Mouse (Mus musculus): Measurements from ENCODE around the gene Pnliprp2. TPM values are rescaled to one million over a fixed set of nuclear protein-coding genes. Genes with fewer than 3 reads are reported as not detected.
A peak's percentile ranks its signal among the peaks of the same experiment; 100 is the strongest.

Pnliprp2 gene
- polyA plus RNA-seq, 1 experiment: 0.90 TPM

DNA sequence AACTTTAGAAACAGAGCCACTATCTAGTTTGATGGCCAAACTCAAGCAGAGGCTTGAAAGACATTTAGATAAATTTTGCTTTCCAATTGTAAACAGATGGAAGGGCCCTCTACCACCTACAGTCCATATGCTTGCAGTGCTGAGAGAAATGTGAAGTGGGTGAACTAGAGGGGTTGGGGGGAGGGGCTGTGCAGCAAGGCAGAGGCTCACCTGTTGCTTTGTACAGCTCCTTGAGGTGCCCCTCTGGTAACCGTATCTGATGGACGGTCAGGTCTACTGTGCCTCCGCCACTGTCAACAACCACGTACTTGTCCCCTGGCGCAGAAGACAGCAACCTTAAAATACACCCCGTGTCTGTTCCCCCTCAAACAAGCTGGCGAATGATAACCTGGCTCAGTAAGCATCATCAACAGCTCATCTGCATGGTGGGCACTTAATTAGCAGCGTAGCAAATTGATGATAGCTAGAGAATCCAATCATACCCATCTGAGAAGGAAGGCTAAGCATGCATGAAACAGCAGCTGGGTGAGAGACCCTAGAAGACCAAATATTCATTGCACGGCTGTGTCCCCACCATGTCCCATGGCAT is 45.8 kb downstream of the Pnliprp2 start:
- TF ChIP-seq POLR2A (IDR thresholded peaks at IDR 0.05; ENCODE audit: insufficient read depth, low read length) (no peak), EP300 (IDR thresholded peaks at IDR 0.05; ENCODE audit: insufficient read depth, low read depth, low read length) (no peak), CTCF (IDR thresholded peaks at IDR 0.05; ENCODE audit: low read depth, low read length) (no peak)
- no peak overlapping the region for H3K9ac ChIP-seq (ENCODE audit: low read depth, poor library complexity, severe bottlenecking)
- no peaks in the 10 kb centered on the region for H3K9me3 ChIP-seq (replicated peaks; ENCODE audit: control insufficient read depth, insufficient read depth, low read length, poor library complexity, severe bottlenecking)
- no peaks in the 10 kb centered on the region for H3K4me1 ChIP-seq (ENCODE audit: control insufficient read depth, insufficient read depth, low read length)
- no peaks in the 10 kb centered on the region for H3K27me3 ChIP-seq (ENCODE audit: control insufficient read depth, insufficient read depth, low read length, poor library complexity, severe bottlenecking)
- no peak overlapping the region for H3K4me3 ChIP-seq (ENCODE audit: low read depth, low read length)
- no peaks in the 10 kb centered on the region for H3K36me3 ChIP-seq (ENCODE audit: control insufficient read depth, insufficient read depth, low read length, poor library complexity, severe bottlenecking)
- no peak overlapping the region for H3K27ac ChIP-seq (ENCODE audit: insufficient read depth, low read length)

DNA sequence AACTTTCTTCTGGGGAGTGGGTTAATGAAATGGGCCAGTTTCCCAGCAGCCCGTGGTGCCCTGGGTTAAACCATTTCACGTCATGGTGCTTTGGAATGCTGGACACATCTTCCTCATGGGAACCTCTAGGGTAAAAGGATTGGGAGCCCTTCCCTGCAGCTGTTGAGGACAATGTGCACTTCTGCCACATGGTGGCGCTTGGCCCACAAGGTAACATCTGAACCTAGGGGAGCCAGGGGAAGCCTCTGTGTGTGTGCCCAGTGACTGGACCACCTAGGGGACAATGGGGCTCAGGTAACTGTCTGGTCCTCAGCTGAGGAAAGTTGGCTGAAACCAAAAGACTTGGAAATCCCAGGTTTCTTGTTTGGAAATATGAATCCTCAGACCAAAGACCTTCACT is 46.8 kb downstream of the Pnliprp2 start:
- H3K27me3 ChIP-seq (ENCODE audit: control insufficient read depth, insufficient read depth, low read length, poor library complexity, severe bottlenecking): no peaks in the 10 kb centered on the region
- H3K9ac ChIP-seq (ENCODE audit: low read depth, poor library complexity, severe bottlenecking): no peak overlapping the region
- no peak overlapping the region for H3K27ac ChIP-seq (ENCODE audit: insufficient read depth, low read length)
- H3K9me3 ChIP-seq (replicated peaks; ENCODE audit: control insufficient read depth, insufficient read depth, low read length, poor library complexity, severe bottlenecking): no peaks in the 10 kb centered on the region
- no peak overlapping the region for H3K4me3 ChIP-seq (ENCODE audit: low read depth, low read length)
- H3K4me1 ChIP-seq (ENCODE audit: control insufficient read depth, insufficient read depth, low read length): no peaks in the 10 kb centered on the region
- no peaks in the 10 kb centered on the region for H3K36me3 ChIP-seq (ENCODE audit: control insufficient read depth, insufficient read depth, low read length, poor library complexity, severe bottlenecking)
- TF ChIP-seq EP300 (IDR thresholded peaks at IDR 0.05; ENCODE audit: insufficient read depth, low read depth, low read length) (no peak), CTCF (IDR thresholded peaks at IDR 0.05; ENCODE audit: low read depth, low read length) (peak; percentile 81)

DNA sequence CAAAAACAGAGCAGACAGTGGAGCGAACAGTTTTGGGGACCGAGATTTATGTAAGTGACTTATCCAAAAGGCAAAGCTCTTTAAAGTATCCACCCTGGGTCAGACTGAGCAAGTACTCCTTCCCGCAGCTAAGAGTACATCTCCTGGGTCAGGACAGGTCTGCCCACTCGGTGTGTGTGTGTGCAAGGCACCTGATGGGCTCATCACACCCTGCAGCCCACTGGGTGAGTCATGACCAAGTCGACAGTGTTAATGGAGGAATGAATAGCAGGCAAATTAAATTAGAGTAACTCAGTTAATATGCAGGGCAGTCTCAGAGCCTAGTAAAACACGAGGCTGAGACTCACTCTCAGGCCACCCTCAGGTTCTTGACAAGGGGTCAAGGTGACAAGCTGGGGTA is 49.3 kb downstream of the Pnliprp2 start:
- Histone ChIP-seq H3K9me3 (replicated peaks; ENCODE audit: control insufficient read depth, insufficient read depth, low read length, poor library complexity, severe bottlenecking) (no peaks in the 10 kb centered on the region), H3K27ac (ENCODE audit: insufficient read depth, low read length) (no peak overlapping the region), H3K27me3 (ENCODE audit: control insufficient read depth, insufficient read depth, low read length, poor library complexity, severe bottlenecking) (no peaks in the 10 kb centered on the region), H3K4me3 (ENCODE audit: low read depth, low read length) (no peak overlapping the region), H3K36me3 (ENCODE audit: control insufficient read depth, insufficient read depth, low read length, poor library complexity, severe bottlenecking) (no peaks in the 10 kb centered on the region), H3K4me1 (ENCODE audit: control insufficient read depth, insufficient read depth, low read length) (no peaks in the 10 kb centered on the region), H3K9ac (ENCODE audit: low read depth, poor library complexity, severe bottlenecking) (no peak overlapping the region)
- no peak for TF ChIP-seq EP300 (IDR thresholded peaks at IDR 0.05; ENCODE audit: insufficient read depth, low read depth, low read length)
- TF ChIP-seq CTCF (IDR thresholded peaks at IDR 0.05; ENCODE audit: low read depth, low read length): no peak

DNA sequence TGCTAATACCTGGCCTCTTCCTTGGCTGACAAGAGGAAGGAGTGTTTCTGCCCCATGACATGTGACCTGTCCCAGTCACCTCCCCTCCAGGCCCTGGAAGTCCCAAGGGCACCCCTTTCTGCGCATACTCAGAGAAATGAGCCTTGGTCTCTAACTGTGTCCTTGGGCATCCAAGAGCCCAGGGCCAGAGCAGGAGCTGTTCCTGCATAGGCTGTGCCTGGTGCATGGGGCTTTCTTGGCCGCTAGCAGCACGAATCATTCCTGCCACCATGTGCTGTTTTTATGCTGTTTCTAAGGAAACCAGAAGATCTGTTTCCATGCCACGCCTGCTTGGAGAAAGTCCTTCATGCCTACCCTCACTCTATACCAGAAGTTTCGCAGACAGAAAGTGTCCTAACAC is 51.0 kb downstream of the Pnliprp2 start:
- TF ChIP-seq POLR2A (IDR thresholded peaks at IDR 0.05; ENCODE audit: insufficient read depth, low read length): no peak
- no peak for TF ChIP-seq EP300 (IDR thresholded peaks at IDR 0.05; ENCODE audit: insufficient read depth, low read depth, low read length)
- no peak for TF ChIP-seq CTCF (IDR thresholded peaks at IDR 0.05; ENCODE audit: low read depth, low read length)
- H3K9ac ChIP-seq (ENCODE audit: low read depth, poor library complexity, severe bottlenecking): no peak overlapping the region
- H3K9me3 ChIP-seq (replicated peaks; ENCODE audit: control insufficient read depth, insufficient read depth, low read length, poor library complexity, severe bottlenecking): no peaks in the 10 kb centered on the region
- no peak overlapping the region for H3K27ac ChIP-seq (ENCODE audit: insufficient read depth, low read length)
- H3K27me3 ChIP-seq (ENCODE audit: control insufficient read depth, insufficient read depth, low read length, poor library complexity, severe bottlenecking): no peaks in the 10 kb centered on the region
- H3K4me1 ChIP-seq (ENCODE audit: control insufficient read depth, insufficient read depth, low read length): no peaks in the 10 kb centered on the region
- no peak overlapping the region for H3K4me3 ChIP-seq (ENCODE audit: low read depth, low read length)
- H3K36me3 ChIP-seq (ENCODE audit: control insufficient read depth, insufficient read depth, low read length, poor library complexity, severe bottlenecking): no peaks in the 10 kb centered on the region

DNA sequence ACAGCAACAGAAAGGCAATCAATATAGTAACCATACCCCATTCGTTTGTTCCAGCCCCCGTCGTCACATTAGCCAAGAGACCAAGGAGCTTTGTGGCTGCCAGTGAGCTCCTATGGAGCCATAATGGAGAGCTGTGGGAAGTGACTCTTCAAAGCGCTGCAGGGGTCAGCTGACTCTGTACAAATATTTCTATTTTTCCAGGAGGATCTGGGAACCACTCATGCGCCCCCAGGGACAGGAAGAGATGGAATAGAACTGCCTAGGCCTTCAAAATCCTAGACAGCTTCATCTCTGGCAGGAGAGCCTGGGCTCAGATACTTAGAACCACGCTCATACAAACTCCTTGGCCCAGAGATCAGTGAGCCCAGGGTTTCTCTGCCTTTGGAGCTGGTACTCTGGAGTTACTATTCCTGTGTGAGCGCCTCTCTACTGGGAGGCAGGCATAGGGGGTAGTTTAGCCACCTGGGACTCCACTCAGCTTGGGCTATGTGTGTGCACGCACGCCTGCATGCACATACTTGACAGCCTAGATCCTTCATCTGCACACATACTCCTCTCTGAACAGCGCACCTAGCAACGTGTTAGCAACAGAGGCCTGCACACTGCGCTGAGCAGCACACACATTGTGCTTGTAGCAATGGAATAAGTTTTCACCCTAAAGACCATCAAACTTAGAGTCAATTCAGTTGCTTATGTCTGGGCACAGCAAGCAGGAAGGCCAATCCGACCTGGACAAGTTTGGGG is 55.8 kb downstream of the Pnliprp2 start:
- no peaks in the 10 kb centered on the region for H3K36me3 ChIP-seq (ENCODE audit: control insufficient read depth, insufficient read depth, low read length, poor library complexity, severe bottlenecking)
- H3K4me3 ChIP-seq (ENCODE audit: low read depth, low read length): no peak overlapping the region
- no peaks in the 10 kb centered on the region for H3K9me3 ChIP-seq (replicated peaks; ENCODE audit: control insufficient read depth, insufficient read depth, low read length, poor library complexity, severe bottlenecking)
- H3K27ac ChIP-seq (ENCODE audit: insufficient read depth, low read length): no peak overlapping the region
- H3K9ac ChIP-seq (ENCODE audit: low read depth, poor library complexity, severe bottlenecking): no peak overlapping the region
- no peaks in the 10 kb centered on the region for H3K4me1 ChIP-seq (ENCODE audit: control insufficient read depth, insufficient read depth, low read length)
- no peaks in the 10 kb centered on the region for H3K27me3 ChIP-seq (ENCODE audit: control insufficient read depth, insufficient read depth, low read length, poor library complexity, severe bottlenecking)
- no peak for TF ChIP-seq CTCF (IDR thresholded peaks at IDR 0.05; ENCODE audit: low read depth, low read length)
- TF ChIP-seq EP300 (IDR thresholded peaks at IDR 0.05; ENCODE audit: insufficient read depth, low read depth, low read length): no peak
- TF ChIP-seq POLR2A (IDR thresholded peaks at IDR 0.05; ENCODE audit: insufficient read depth, low read length): no peak

DNA sequence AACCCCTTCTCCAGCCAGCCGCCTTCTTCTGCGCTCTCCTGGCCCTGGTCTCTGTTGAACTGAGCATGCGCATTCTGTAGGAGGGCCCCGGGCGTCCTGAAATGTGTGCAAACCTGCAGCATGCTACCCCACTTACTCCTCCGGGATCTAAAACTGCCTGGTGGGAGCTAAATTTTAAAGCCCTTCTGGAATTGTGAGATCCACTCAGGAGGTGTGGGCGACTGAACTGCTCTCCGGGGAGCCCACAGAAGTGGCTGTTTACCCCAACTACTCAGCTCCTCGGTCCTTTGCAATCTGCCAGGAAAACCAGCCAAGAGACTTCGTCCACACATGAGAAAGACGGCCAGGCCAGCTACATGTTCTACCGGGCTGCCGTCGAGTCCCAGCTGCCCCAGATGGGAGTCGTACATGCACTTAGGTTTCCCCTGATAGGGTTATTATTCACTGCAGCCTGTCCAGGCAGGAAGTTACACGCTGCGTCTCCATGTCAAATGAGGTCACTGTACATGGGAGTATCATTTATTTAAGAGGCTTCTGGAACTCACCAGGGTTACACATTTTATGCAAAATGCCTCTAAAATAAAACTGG is 57.0 kb downstream of the Pnliprp2 start:
- H3K27me3 ChIP-seq (ENCODE audit: control insufficient read depth, insufficient read depth, low read length, poor library complexity, severe bottlenecking): no peaks in the 10 kb centered on the region
- H3K9me3 ChIP-seq (replicated peaks; ENCODE audit: control insufficient read depth, insufficient read depth, low read length, poor library complexity, severe bottlenecking): no peaks in the 10 kb centered on the region
- H3K4me1 ChIP-seq (ENCODE audit: control insufficient read depth, insufficient read depth, low read length): no peaks in the 10 kb centered on the region
- no peak overlapping the region for H3K27ac ChIP-seq (ENCODE audit: insufficient read depth, low read length)
- no peak overlapping the region for H3K4me3 ChIP-seq (ENCODE audit: low read depth, low read length)
- no peak for TF ChIP-seq CTCF (IDR thresholded peaks at IDR 0.05; ENCODE audit: low read depth, low read length)
- TF ChIP-seq EP300 (IDR thresholded peaks at IDR 0.05; ENCODE audit: insufficient read depth, low read depth, low read length): no peak
- no peaks in the 10 kb centered on the region for H3K36me3 ChIP-seq (ENCODE audit: control insufficient read depth, insufficient read depth, low read length, poor library complexity, severe bottlenecking)
- H3K9ac ChIP-seq (ENCODE audit: low read depth, poor library complexity, severe bottlenecking): no peak overlapping the region
